Mouse (Mus musculus) midbrain, embryonic 13.5 days (tissue): ENCODE results near the gene Smarcal1. TPM values are rescaled to one million over a fixed set of nuclear protein-coding genes. Genes with fewer than 3 reads are reported as not detected.

ENCODE experiments used
- ATAC-seq: fragments of 200-750 bp; cut with Nextera tagmentation; 2 replicates; pipeline ENCODE4 v1.8.0; 2017; ENCODE audit warnings: mild to moderate bottlenecking, moderate TSS enrichment, moderate library complexity
- H3K27ac ChIP-seq: fragments of 300-500 bp; sonication (generic); 2 replicates; pipeline ENCODE4 v1.5.1; 2015; ENCODE audit warnings: inconsistent platforms, mild to moderate bottlenecking, moderate library complexity
- H3K27me3 ChIP-seq: fragments of 300-500 bp; sonication (generic); 2 replicates; pipeline ENCODE4 v1.6.1; 2015; ENCODE audit warnings: mild to moderate bottlenecking, inconsistent platforms
- H3K36me3 ChIP-seq: fragments of 300-500 bp; sonication (generic); 2 replicates; pipeline ENCODE4 v1.6.1; 2015; ENCODE audit warnings: mild to moderate bottlenecking, inconsistent platforms
- H3K4me1 ChIP-seq: fragments of 300-500 bp; sonication (generic); replicated peaks from 2 replicates; pipeline ENCODE4 v1.6.1; 2015; ENCODE audit warnings: inconsistent platforms
- H3K4me2 ChIP-seq: fragments of 300-500 bp; sonication (generic); replicated peaks from 2 replicates; pipeline ENCODE4 v1.6.1; 2015; ENCODE audit warnings: moderate library complexity, mild to moderate bottlenecking, inconsistent platforms
- H3K4me3 ChIP-seq: fragments of 300-500 bp; sonication (generic); replicated peaks from 2 replicates; pipeline ENCODE4 v1.5.1; 2015; ENCODE audit warnings: mild to moderate bottlenecking, inconsistent platforms
- H3K9ac ChIP-seq: fragments of 300-500 bp; sonication (generic); replicated peaks from 2 replicates; pipeline ENCODE4 v1.6.1; 2015; ENCODE audit warnings: mild to moderate bottlenecking, inconsistent platforms
- H3K9me3 ChIP-seq: fragments of 300-500 bp; sonication (generic); 2 replicates; pipeline ENCODE4 v1.6.1; 2016; ENCODE audit warnings: mild to moderate bottlenecking, inconsistent platforms
- WGBS: fragments of 180-500 bp; shearing (Covaris S2); methylation state at CpG from one replicate; pipeline ENCODE4 v1.1.7; 2015; 5-methylcytosine and 5-hydroxymethylcytosine counted together
- polyA plus RNA-seq: library from polyadenylated mRNA; unstranded; fragments of >200 nt; fragmentation: Nextera tagmentation; extraction: Ambion mirVana; gene quantifications from 2 replicates; pipeline ENCODE4 v1.2.1, GENCODE M21; 2015

Smarcal1 gene
- polyA plus RNA-seq, 1 experiment from 2014 or later, result 29.8 TPM

GRCm38 (mm10) chr1:72593340-72593951, 10.4 kb downstream of the Smarcal1 start:
- 77% methylated on average over 20 of the region's 20 CpGs for WGBS
- peak; percentile 75 for ATAC-seq
- Histone ChIP-seq H3K9me3 (no peaks in the 10 kb centered on the region), H3K4me3 (no peak overlapping the region), H3K9ac (no peak overlapping the region), H3K4me2 (no peak overlapping the region), H3K4me1 (0 out of 2 replicates have a peak, but pooled peaks cover 6% of the 10 kb centered on the region), H3K27ac (peak overlapping the region; percentile 75), H3K27me3 (no peaks in the 10 kb centered on the region), H3K36me3 (peaks cover 75% of the 10 kb centered on the region)

GRCm38 (mm10) chr1:72595686-72596085, 12.6 kb downstream of the Smarcal1 start:
- Histone ChIP-seq H3K4me3 (no peak overlapping the region), H3K27me3 (no peaks in the 10 kb centered on the region)
- ATAC-seq, result no peak

GRCm38 (mm10) chr1:72596231-72596630, 13.2 kb downstream of the Smarcal1 start:
- 0 out of 2 replicates have a peak, but pooled peaks cover 6% of the 10 kb centered on the region for H3K4me1 ChIP-seq
- peaks cover 92% of the 10 kb centered on the region for H3K36me3 ChIP-seq
- H3K27ac ChIP-seq, result no peak overlapping the region
- H3K4me3 ChIP-seq, result no peak overlapping the region
- H3K9me3 ChIP-seq, result no peaks in the 10 kb centered on the region
- H3K4me2 ChIP-seq, result no peak overlapping the region
- no peaks in the 10 kb centered on the region for H3K27me3 ChIP-seq
- 78% methylated on average over 5 of the region's 5 CpGs for WGBS
- no peak overlapping the region for H3K9ac ChIP-seq
- ATAC-seq, result no peak

More at GRCm38 (mm10) chr1:72595686-72596085, 12.6 kb downstream of the Smarcal1 start:
- H3K4me1 ChIP-seq, result 0 out of 2 replicates have a peak, but pooled peaks cover 6% of the 10 kb centered on the region
- no peaks in the 10 kb centered on the region for H3K9me3 ChIP-seq
- no peak overlapping the region for H3K9ac ChIP-seq
- H3K27ac ChIP-seq, result no peak overlapping the region
- peaks cover 92% of the 10 kb centered on the region for H3K36me3 ChIP-seq
- 93% methylated on average over 12 of the region's 12 CpGs for WGBS
- H3K4me2 ChIP-seq, result no peak overlapping the region

- 84% methylated on average over 21 of the region's 21 CpGs for WGBS
- no peak overlapping the region for H3K4me3 ChIP-seq
- no peaks in the 10 kb centered on the region for H3K9me3 ChIP-seq
- no peak overlapping the region for H3K27ac ChIP-seq
- ATAC-seq, result no peak
- H3K9ac ChIP-seq, result no peak overlapping the region
- peaks cover 86% of the 10 kb centered on the region for H3K36me3 ChIP-seq
- H3K27me3 ChIP-seq, result no peaks in the 10 kb centered on the region
- no peaks in the 10 kb centered on the region for H3K4me1 ChIP-seq
- no peak overlapping the region for H3K4me2 ChIP-seq
These were observed 16.4 kb downstream of the Smarcal1 start for GRCm38 (mm10) chr1:72599146-72600101.

GRCm38 (mm10) chr1:72600778-72601177, 17.7 kb downstream of the Smarcal1 start:
- Histone ChIP-seq H3K9ac (no peak overlapping the region), H3K4me1 (no peaks in the 10 kb centered on the region), H3K9me3 (no peaks in the 10 kb centered on the region), H3K4me3 (no peak overlapping the region), H3K27ac (no peak overlapping the region), H3K4me2 (no peak overlapping the region), H3K36me3 (peaks cover 78% of the 10 kb centered on the region), H3K27me3 (no peaks in the 10 kb centered on the region)
- WGBS, result 96% methylated on average over 5 of the region's 5 CpGs
- ATAC-seq, result 0 out of 2 replicates have a peak, but pooled peaks have one; percentile 20

- Histone ChIP-seq H3K4me1 (no peaks in the 10 kb centered on the region), H3K9me3 (no peaks in the 10 kb centered on the region), H3K27ac (no peak overlapping the region), H3K4me2 (no peak overlapping the region), H3K9ac (no peak overlapping the region), H3K36me3 (peaks cover 78% of the 10 kb centered on the region), H3K4me3 (no peak overlapping the region), H3K27me3 (no peaks in the 10 kb centered on the region)
- no peak for ATAC-seq
- WGBS, result 94% methylated on average over 7 of the region's 7 CpGs
These were observed 18.2 kb downstream of the Smarcal1 start for GRCm38 (mm10) chr1:72601233-72601632.

GRCm38 (mm10) chr1:72602186-72602585, 19.1 kb downstream of the Smarcal1 start:
- 89% methylated on average over 5 of the region's 5 CpGs for WGBS
- no peak overlapping the region for H3K4me3 ChIP-seq
- no peaks in the 10 kb centered on the region for H3K9me3 ChIP-seq
- no peak overlapping the region for H3K9ac ChIP-seq
- peaks cover 75% of the 10 kb centered on the region for H3K36me3 ChIP-seq
- H3K27ac ChIP-seq, result no peak overlapping the region
- no peaks in the 10 kb centered on the region for H3K27me3 ChIP-seq
- H3K4me2 ChIP-seq, result no peak overlapping the region
- ATAC-seq, result no peak
- H3K4me1 ChIP-seq, result no peaks in the 10 kb centered on the region

GRCm38 (mm10) chr1:72602803-72603202, 19.8 kb downstream of the Smarcal1 start:
- Histone ChIP-seq H3K36me3 (peaks cover 75% of the 10 kb centered on the region), H3K4me2 (no peak overlapping the region), H3K9me3 (no peaks in the 10 kb centered on the region), H3K9ac (no peak overlapping the region), H3K4me1 (no peaks in the 10 kb centered on the region), H3K27ac (no peak overlapping the region), H3K4me3 (no peak overlapping the region), H3K27me3 (no peaks in the 10 kb centered on the region)
- 91% methylated on average over 5 of the region's 5 CpGs for WGBS
- no peak for ATAC-seq

- 81% methylated on average over 12 of the region's 12 CpGs for WGBS
These were observed 23.2 kb downstream of the Smarcal1 start for GRCm38 (mm10) chr1:72606186-72606673.

GRCm38 (mm10) chr1:72609129-72609528, 26.1 kb downstream of the Smarcal1 start:
- no peak overlapping the region for H3K9ac ChIP-seq
- H3K4me2 ChIP-seq, result no peak overlapping the region
- no peak overlapping the region for H3K27ac ChIP-seq
- WGBS, result 87% methylated on average over 10 of the region's 10 CpGs
- no peaks in the 10 kb centered on the region for H3K4me1 ChIP-seq
- peaks cover 76% of the 10 kb centered on the region for H3K36me3 ChIP-seq
- ATAC-seq, result no peak
- no peaks in the 10 kb centered on the region for H3K9me3 ChIP-seq
- H3K27me3 ChIP-seq, result no peaks in the 10 kb centered on the region
- H3K4me3 ChIP-seq, result no peak overlapping the region

More at GRCm38 (mm10) chr1:72606186-72606673, 23.2 kb downstream of the Smarcal1 start:
- ATAC-seq, result no peak
- Histone ChIP-seq H3K9ac (no peak overlapping the region), H3K36me3 (peaks cover 68% of the 10 kb centered on the region), H3K9me3 (no peaks in the 10 kb centered on the region), H3K27me3 (no peaks in the 10 kb centered on the region), H3K4me3 (no peak overlapping the region), H3K4me2 (no peak overlapping the region), H3K27ac (no peak overlapping the region), H3K4me1 (no peaks in the 10 kb centered on the region)

- H3K36me3 ChIP-seq, result peaks cover 82% of the 10 kb centered on the region
- no peak overlapping the region for H3K27ac ChIP-seq
- WGBS, result 91% methylated on average over 23 of the region's 23 CpGs
- H3K4me2 ChIP-seq, result no peak overlapping the region
- H3K27me3 ChIP-seq, result no peaks in the 10 kb centered on the region
- no peak overlapping the region for H3K9ac ChIP-seq
- H3K4me1 ChIP-seq, result no peaks in the 10 kb centered on the region
- ATAC-seq, result no peak
- H3K9me3 ChIP-seq, result no peaks in the 10 kb centered on the region
- H3K4me3 ChIP-seq, result no peak overlapping the region
These were observed 27.1 kb downstream of the Smarcal1 start for GRCm38 (mm10) chr1:72609887-72610877.
